Mouse (Mus musculus) hindbrain, embryonic 11.5 days (tissue): ENCODE data around the gene St6gal1. TPM values are rescaled to one million over a fixed set of nuclear protein-coding genes. Genes with fewer than 3 reads are reported as not detected.
"Not testable (repeated sequence)": the region's sequence is repeated elsewhere in the genome, so short reads cannot be mapped to it uniquely, and the experiment has no call there.

Experiments
- ATAC-seq: fragments of 200-750 bp; cut with Nextera tagmentation; 2 replicates; pipeline ENCODE4 v1.8.0; 2017; ENCODE audit warnings: mild to moderate bottlenecking, moderate TSS enrichment, moderate library complexity; ENCODE audit not compliant: low FRiP score
- DNase-seq: peaks from one replicate; pipeline ENCODE4 v3.0.0-alpha.2; 2015; ENCODE audit warnings: low spot score
- H3K27ac ChIP-seq: fragments of 300-500 bp; sonication (generic); 2 replicates; pipeline ENCODE4 v1.5.1; 2014; ENCODE audit warnings: mild to moderate bottlenecking, low read depth, low read length
- H3K27me3 ChIP-seq: fragments of 300-500 bp; sonication (generic); 2 replicates; pipeline ENCODE4 v1.6.1; 2014; ENCODE audit warnings: mild to moderate bottlenecking, low read length, moderate library complexity, mixed read lengths; ENCODE audit not compliant: control insufficient read depth, insufficient read depth
- H3K36me3 ChIP-seq: fragments of 300-500 bp; sonication (generic); 2 replicates; pipeline ENCODE4 v1.6.1; 2014; ENCODE audit warnings: mild to moderate bottlenecking, low read length, moderate library complexity, mixed read lengths; ENCODE audit not compliant: control insufficient read depth, insufficient read depth
- H3K4me1 ChIP-seq: fragments of 300-500 bp; sonication (generic); replicated peaks from 2 replicates; pipeline ENCODE4 v1.6.1; 2014; ENCODE audit warnings: low read length, mixed read lengths; ENCODE audit not compliant: control insufficient read depth, insufficient read depth
- H3K4me2 ChIP-seq: fragments of 300-500 bp; sonication (generic); replicated peaks from 2 replicates; pipeline ENCODE4 v1.6.1; 2014; ENCODE audit warnings: mild to moderate bottlenecking, low read depth, low read length
- H3K4me3 ChIP-seq: fragments of 300-500 bp; sonication (generic); 2 replicates; pipeline ENCODE4 v1.5.1; 2014; ENCODE audit warnings: low read depth, low read length
- H3K9ac ChIP-seq: fragments of 300-500 bp; sonication (generic); 2 replicates; pipeline ENCODE4 v1.6.1; 2014; ENCODE audit warnings: low read depth, low read length
- H3K9me3 ChIP-seq: fragments of 300-500 bp; sonication (generic); 2 replicates; pipeline ENCODE4 v1.6.1; 2016; ENCODE audit warnings: low read length; ENCODE audit not compliant: control insufficient read depth
- WGBS: fragments of 180-500 bp; shearing (Covaris S2); extraction: QIAGEN DNeasy Blood & Tissue Kit; methylation state at CpG from one replicate; pipeline ENCODE4 v1.1.7; 2014; 5-methylcytosine and 5-hydroxymethylcytosine counted together
- polyA plus RNA-seq: library from polyadenylated mRNA; unstranded; fragments of >200 nt; fragmentation: Nextera tagmentation; extraction: Ambion mirVana; gene quantifications from 2 replicates; pipeline ENCODE4 v1.2.1, GENCODE M21; 2014

The St6gal1 gene
- 32.7 and 34.1 TPM in 2 replicates for polyA plus RNA-seq

DNA sequence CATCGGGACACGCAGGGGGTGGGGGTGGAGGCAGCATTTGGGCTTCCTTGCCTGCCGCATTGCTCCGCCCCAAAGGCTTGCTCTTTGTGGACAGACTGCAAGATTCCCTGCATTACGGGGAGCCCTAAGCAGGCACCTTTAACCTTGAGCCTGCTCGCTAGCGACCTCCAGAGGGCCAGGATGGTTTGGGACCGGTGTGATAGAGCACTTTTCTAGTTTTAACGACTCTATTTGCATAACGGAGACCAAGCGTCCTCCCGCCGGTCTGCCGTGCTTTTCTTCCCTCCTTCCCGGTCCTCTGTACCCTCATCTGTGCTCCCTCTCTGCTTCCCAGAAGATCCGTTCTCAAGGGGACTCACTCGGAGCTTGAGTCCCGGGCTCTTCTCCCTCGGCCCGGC lies at the start of gene St6gal1:
TSS of gene St6gal1 (plus strand) at position 70 of the 398 bp plus-strand sequence.
- Histone ChIP-seq H3K9ac (peak within 1 kb of the TSS; percentile 94), H3K4me1 (0 out of 2 replicates have a peak, but pooled peaks cover 3% of the 10 kb centered on the region), H3K27ac (peak within 1 kb of the TSS; percentile 88), H3K36me3 (no peaks in the 10 kb centered on the region), H3K9me3 (no peaks in the 10 kb centered on the region), H3K4me2 (peak within 1 kb of the TSS; percentile 89), H3K27me3 (no peaks in the 10 kb centered on the region), H3K4me3 (peak within 1 kb of the TSS; percentile 83)
- ATAC-seq, result peak; percentile 65
- under 1% methylated on average over 20 of the region's 20 CpGs for WGBS
- DNase-seq, result peak; percentile 87

DNA sequence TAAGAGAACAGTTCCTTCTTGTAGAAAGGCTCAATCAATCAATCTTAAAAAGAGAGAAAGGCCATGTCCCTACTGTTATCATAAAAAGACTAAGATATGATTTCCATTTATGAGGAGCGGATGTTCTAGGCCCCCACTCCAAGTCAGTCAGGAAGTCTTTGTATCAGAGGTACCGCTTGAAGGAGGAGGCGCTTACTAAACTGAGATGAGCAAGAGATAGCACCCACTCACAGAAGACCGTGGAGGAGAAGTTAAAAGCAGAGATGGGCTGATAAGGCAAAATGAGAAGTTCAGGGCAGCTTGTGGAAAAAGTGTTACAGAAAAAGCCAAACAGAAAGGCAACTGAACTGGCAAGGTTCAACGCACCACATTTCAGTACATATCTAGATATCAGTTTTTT lies 49.7 kb upstream of the St6gal1 start:
- H3K4me3 ChIP-seq, result no peak overlapping the region
- H3K4me1 ChIP-seq, result no peaks in the 10 kb centered on the region
- no peaks in the 10 kb centered on the region for H3K27me3 ChIP-seq
- DNase-seq, result no peak
- WGBS, result 91% methylated on average over 5 of the region's 5 CpGs
- no peak overlapping the region for H3K4me2 ChIP-seq
- H3K36me3 ChIP-seq, result no peaks in the 10 kb centered on the region
- H3K27ac ChIP-seq, result no peak overlapping the region
- no peak overlapping the region for H3K9ac ChIP-seq
- H3K9me3 ChIP-seq, result no peaks in the 10 kb centered on the region; the same call in 1 of the 2 replicates
- ATAC-seq, result no peak

DNA sequence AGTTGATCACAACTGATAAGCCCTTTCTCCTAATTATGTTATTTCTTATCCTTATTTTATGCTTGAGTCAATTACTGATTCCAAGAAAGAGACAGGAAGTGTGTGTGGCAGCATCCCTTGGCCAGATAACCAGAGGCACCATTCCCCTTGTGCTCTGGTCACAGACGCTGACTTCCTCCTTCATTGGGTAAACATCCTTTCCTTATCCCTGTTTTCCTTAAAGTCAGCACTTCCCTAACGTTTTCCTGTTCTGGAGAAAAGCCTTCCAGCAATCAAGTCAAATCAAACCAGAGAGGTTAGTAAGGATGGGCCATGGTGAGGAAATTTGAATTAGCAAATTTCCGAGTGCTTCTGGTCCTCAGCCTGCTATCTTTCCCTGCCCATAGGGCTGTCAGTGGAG lies 48.6 kb upstream of the St6gal1 start:
- Histone ChIP-seq H3K36me3 (no peaks in the 10 kb centered on the region), H3K4me3 (no peak overlapping the region), H3K27me3 (no peaks in the 10 kb centered on the region), H3K4me2 (no peak overlapping the region), H3K27ac (no peak overlapping the region), H3K4me1 (no peaks in the 10 kb centered on the region), H3K9ac (no peak overlapping the region), H3K9me3 (no peaks in the 10 kb centered on the region; the same call in 1 of the 2 replicates)
- no peak for DNase-seq
- no peak for ATAC-seq
- 71% methylated on average over 3 of the region's 3 CpGs for WGBS

DNA sequence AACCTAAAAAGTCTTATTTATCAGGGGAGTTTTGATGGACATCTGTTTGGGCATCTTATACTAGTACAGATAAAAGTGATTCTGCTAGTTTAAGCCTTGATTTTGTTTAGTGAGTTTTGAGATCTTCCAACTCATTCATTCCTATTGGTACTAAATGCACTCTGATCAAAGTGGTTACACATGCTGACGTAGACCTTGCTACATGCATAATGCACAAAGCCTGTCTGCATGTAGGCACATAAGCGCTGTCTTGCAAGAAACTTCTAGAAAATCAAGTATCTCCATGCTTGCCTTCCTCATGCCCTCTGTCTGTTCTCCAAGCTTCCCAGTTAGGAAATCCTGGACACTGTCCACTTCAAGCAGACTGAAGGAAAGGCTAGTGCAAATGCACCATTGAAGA lies 46.7 kb upstream of the St6gal1 start:
- H3K27me3 ChIP-seq, result no peaks in the 10 kb centered on the region
- 91% methylated on average over 2 of the region's 2 CpGs for WGBS
- no peaks in the 10 kb centered on the region for H3K4me1 ChIP-seq
- no peak overlapping the region for H3K4me3 ChIP-seq
- no peak for DNase-seq
- no peak overlapping the region for H3K9ac ChIP-seq
- no peak overlapping the region for H3K4me2 ChIP-seq
- no peak overlapping the region for H3K27ac ChIP-seq
- no peaks in the 10 kb centered on the region for H3K9me3 ChIP-seq
- ATAC-seq, result no peak
- no peaks in the 10 kb centered on the region for H3K36me3 ChIP-seq

DNA sequence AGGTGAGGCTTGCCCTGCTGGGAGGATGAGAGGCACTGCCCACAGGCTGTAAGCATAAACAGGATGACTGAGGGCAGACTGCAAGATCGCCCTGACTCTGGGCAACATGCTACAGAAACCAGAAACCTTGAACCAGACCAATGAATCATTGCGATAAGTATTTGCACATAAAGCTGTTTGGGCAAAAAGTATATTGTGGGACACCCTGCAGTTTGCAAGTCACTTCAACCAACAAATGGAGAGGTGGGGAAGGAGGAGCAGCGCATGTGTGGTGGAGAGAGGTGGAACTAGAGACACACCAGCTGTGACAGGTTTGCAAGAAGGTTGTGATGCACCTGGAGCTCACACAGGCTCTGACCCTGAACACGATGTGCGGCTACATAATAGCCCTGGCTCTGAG lies 45.7 kb upstream of the St6gal1 start:
- Histone ChIP-seq H3K4me3 (no peak overlapping the region), H3K4me1 (no peaks in the 10 kb centered on the region), H3K27me3 (no peaks in the 10 kb centered on the region), H3K4me2 (no peak overlapping the region), H3K9me3 (no peaks in the 10 kb centered on the region), H3K36me3 (no peaks in the 10 kb centered on the region), H3K9ac (no peak overlapping the region), H3K27ac (no peak overlapping the region)
- DNase-seq, result no peak
- WGBS, result 92% methylated on average over 5 of the region's 5 CpGs
- ATAC-seq, result no peak

DNA sequence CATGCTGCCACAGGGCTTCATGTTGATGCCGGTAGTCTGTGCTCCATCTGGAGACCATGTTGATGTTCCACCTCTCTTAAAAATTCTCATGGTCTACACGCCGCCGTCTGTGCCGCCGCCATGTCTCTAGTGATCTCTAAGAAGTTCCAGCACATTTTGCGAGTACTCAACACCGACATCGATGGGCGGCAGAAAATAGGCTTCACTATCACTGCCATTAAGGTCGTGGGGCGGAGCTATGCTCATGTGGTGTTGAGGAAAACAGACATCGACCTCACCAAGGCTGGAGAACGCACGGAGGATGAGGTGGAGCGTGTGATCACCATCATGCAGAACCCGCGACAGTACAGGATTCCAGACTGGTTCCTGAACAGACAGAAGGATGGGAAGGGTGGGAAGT lies 45.1 kb upstream of the St6gal1 start:
- ATAC-seq, DNase-seq, H3K9me3 ChIP-seq, H3K27ac ChIP-seq, H3K4me3 ChIP-seq, H3K4me2 ChIP-seq, H3K36me3 ChIP-seq, H3K27me3 ChIP-seq, H3K9ac ChIP-seq, H3K4me1 ChIP-seq: not testable (repeated sequence)
- WGBS, result 87% methylated on average over 18 of the region's 18 CpGs

DNA sequence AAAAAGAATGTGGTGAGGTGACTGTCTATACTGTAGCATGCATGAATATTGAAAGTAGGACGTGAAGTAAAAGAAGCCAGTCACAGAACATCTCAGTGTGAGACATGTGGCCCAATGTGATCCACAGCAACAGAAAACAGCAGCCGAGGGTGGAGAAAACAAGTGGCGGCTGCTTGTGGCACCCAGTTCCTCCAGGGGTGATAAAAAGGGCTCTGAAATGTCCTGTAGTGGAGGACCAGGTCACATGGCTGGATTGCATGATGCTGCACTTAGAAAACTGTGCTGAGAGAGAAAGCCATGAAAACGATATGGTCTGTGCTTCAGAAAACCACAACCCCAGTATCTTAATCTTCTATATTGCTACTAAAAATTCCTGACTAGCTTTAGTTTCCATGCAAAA lies 43.5 kb upstream of the St6gal1 start:
- no peak overlapping the region for H3K4me2 ChIP-seq
- 82% methylated on average over 4 of the region's 4 CpGs for WGBS
- no peak overlapping the region for H3K27ac ChIP-seq
- H3K27me3 ChIP-seq, result no peaks in the 10 kb centered on the region
- no peak overlapping the region for H3K4me3 ChIP-seq
- H3K9ac ChIP-seq, result no peak overlapping the region
- H3K9me3 ChIP-seq, result no peaks in the 10 kb centered on the region
- ATAC-seq, result no peak
- H3K4me1 ChIP-seq, result no peaks in the 10 kb centered on the region
- H3K36me3 ChIP-seq, result no peaks in the 10 kb centered on the region
- DNase-seq, result no peak

DNA sequence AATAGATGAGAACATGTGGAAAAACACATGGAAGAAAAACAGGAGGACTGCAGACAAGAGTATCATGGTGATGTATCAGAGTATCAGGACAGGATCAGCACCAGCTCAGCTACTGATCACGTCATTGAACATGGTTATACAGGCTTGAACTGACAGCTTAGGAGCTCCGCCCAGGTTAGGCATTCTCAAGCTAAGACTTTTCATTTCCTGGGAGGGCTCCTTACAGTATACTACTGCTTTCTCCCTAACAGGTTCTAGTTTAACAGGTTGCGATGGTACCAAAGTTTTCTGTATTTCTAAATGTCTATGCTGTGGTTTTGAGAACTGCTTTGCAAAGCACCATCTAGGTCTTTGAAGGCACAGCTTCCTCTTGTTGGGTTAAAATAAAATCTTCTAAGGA lies 43.1 kb upstream of the St6gal1 start:
- Histone ChIP-seq H3K4me3 (no peak overlapping the region), H3K4me2 (no peak overlapping the region), H3K4me1 (no peaks in the 10 kb centered on the region), H3K36me3 (no peaks in the 10 kb centered on the region), H3K27me3 (no peaks in the 10 kb centered on the region), H3K9me3 (no peaks in the 10 kb centered on the region), H3K27ac (no peak overlapping the region), H3K9ac (no peak overlapping the region)
- DNase-seq (no peak), ATAC-seq (no peak)
- 77% methylated on average over 3 of the region's 3 CpGs for WGBS

DNA sequence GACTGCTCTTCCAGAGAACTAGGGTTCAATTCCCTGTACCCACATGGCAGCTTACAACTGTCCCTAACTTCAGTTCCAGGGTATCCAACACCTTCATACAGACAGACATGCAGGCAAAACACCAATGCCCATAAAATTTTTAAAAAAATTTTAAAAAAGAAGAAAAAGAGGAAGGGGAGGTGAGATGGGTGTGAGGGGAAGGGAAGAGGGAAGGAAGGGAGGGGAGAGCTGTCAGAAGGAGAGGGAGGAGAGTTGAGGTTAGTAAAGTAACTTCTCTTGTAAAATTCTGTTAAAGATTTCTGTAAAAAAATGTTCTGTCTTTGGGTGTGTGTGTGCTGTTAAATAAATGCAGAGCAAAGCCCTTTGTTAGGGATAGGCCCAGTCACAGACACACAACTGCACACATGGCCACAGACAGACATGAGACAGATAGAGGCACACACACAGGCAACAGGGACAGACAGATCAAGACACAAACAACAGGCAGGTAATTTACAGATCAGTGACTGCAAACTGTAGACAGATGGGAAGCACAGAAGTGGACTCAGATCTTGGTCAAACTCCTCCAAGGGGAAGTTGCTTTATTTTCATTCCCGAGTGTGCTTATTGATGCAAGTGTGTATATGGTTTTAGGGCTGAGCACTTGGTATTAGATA lies 42.5 kb upstream of the St6gal1 start:
- Histone ChIP-seq H3K4me1 (no peaks in the 10 kb centered on the region), H3K4me2 (no peak overlapping the region), H3K4me3 (no peak overlapping the region), H3K9me3 (no peaks in the 10 kb centered on the region), H3K36me3 (no peaks in the 10 kb centered on the region), H3K9ac (no peak overlapping the region), H3K27me3 (no peaks in the 10 kb centered on the region), H3K27ac (no peak overlapping the region)
- no peak for DNase-seq
- WGBS, result 88% methylated on average over 1 of the region's 1 CpGs
- ATAC-seq, result no peak
